9 mouse cellular contexts compared by ENCODE assay signal in genomic region chr2:19301251-19301650, GRCm38 (mm10).
DNase-seq lines count a peak whose midpoint lies in the region; ATAC-seq and TF ChIP-seq lines count a peak whose summit lies in the region.
"Had no signal": no experiment of that assay in that cellular context is flagged by ENCODE, and none has a peak within 500 bp of the region (broad histone marks: within the 10 kb centered on the region; RNA-seq: fewer than 3 reads in every experiment).

No protein-coding gene starts in this region.

- no peaks in the 10 kb centered on the region for H3K27me3 ChIP-seq in liver, postnatal 0 days (ENCODE audit: insufficient read depth, low read length)
- H3K27me3 ChIP-seq in liver, embryonic 11.5 days (replicated peaks; ENCODE audit: control insufficient read depth, insufficient read depth, low read length) = no peaks in the 10 kb centered on the region
- H3K27me3 ChIP-seq: midbrain, embryonic 12.5 days had no signal

- TF ChIP-seq CTCF in liver, postnatal 0 days (IDR thresholded peaks at IDR 0.05; ENCODE audit: low read depth) = no peak

- no peaks in the 10 kb centered on the region; the same call in 1 of the 2 replicates for H3K4me1 ChIP-seq in liver, postnatal 0 days (ENCODE audit: insufficient read depth)
- H3K4me1 ChIP-seq in liver, embryonic 11.5 days (replicated peaks; ENCODE audit: control insufficient read depth, insufficient read depth, low read length) = no peaks in the 10 kb centered on the region

- peak overlapping the region; percentile 57 for H3K4me2 ChIP-seq in liver, postnatal 0 days (ENCODE audit: low read depth, low read length)
- no peak overlapping the region for H3K4me2 ChIP-seq in liver, embryonic 11.5 days
- H3K4me2 ChIP-seq: midbrain, embryonic 12.5 days had no signal

- TF ChIP-seq EP300 in liver, postnatal 0 days (IDR thresholded peaks at IDR 0.05; ENCODE audit: low read depth) = no peak

- H3K9ac ChIP-seq in liver, postnatal 0 days (replicated peaks) = no peak overlapping the region; the same call in 1 of the 2 replicates
- no peak overlapping the region for H3K9ac ChIP-seq in liver, embryonic 11.5 days (ENCODE audit: low read depth, low read length)
- H3K9ac ChIP-seq: midbrain, embryonic 12.5 days had no signal

- H3K36me3 ChIP-seq in liver, postnatal 0 days (replicated peaks; ENCODE audit: insufficient read depth, low read length) = no peaks in the 10 kb centered on the region
- H3K36me3 ChIP-seq in liver, embryonic 11.5 days (ENCODE audit: control insufficient read depth, insufficient read depth, low read length) = no peaks in the 10 kb centered on the region
- H3K36me3 ChIP-seq: midbrain, embryonic 12.5 days had no signal

- no peak for ATAC-seq in liver, postnatal 0 days
- no peak for ATAC-seq in liver, embryonic 11.5 days (replicated peaks; ENCODE audit: low FRiP score)
- ATAC-seq in megakaryocyte, adult 5-6 weeks (ENCODE audit: poor library complexity, severe bottlenecking) = peak; percentile 68

- H3K4me3 ChIP-seq in liver, postnatal 0 days (ENCODE audit: low read depth, low read length) = peak overlapping the region; percentile 12; the same call in 1 of the 2 replicates
- H3K4me3 ChIP-seq in liver, embryonic 11.5 days (ENCODE audit: low read depth, low read length) = no peak overlapping the region
- H3K4me3 ChIP-seq: midbrain, embryonic 12.5 days had no signal

- WGBS in liver, postnatal 0 days (ENCODE audit: insufficient replicate concordance) = 11% methylated on average over 6 of the region's 6 CpGs
- WGBS in liver, embryonic 11.5 days = 20% methylated on average over 6 of the region's 6 CpGs

- peak; percentile 18 for DNase-seq in liver, postnatal 0 days
- DNase-seq in liver, embryonic 11.5 days (ENCODE audit: low spot score) = no peak
- peak; percentile 14 for DNase-seq in c-Kit-positive CD71-negative TER-119-negative erythroid progenitor cells, embryonic 14.5 days (ENCODE audit: low read depth)
- DNase-seq in thymus, postnatal 36 days = peak; percentile 68 to 80
- no peak for DNase-seq in frontal cortex, postnatal 14 days (ENCODE audit: low spot score in 2 of 2)
- no peak for DNase-seq in cerebellum, postnatal 4 days (ENCODE audit: low spot score in 2 of 2)
- no peak for DNase-seq in layer of hippocampus, postnatal 14 days (ENCODE audit: low spot score in 2 of 2)

- 0 out of 2 replicates have a peak overlapping the region, but pooled peaks have one; percentile 7 for H3K27ac ChIP-seq in liver, postnatal 0 days (ENCODE audit: low read depth)
- H3K27ac ChIP-seq in liver, embryonic 11.5 days (ENCODE audit: low read depth, low read length) = no peak overlapping the region
- H3K27ac ChIP-seq: midbrain, embryonic 12.5 days had no signal

- H3K9me3 ChIP-seq in liver, postnatal 0 days (ENCODE audit: low read length) = no peaks in the 10 kb centered on the region
- H3K9me3 ChIP-seq in liver, embryonic 11.5 days (ENCODE audit: control insufficient read depth, low read length) = no peaks in the 10 kb centered on the region
- H3K9me3 ChIP-seq: midbrain, embryonic 12.5 days had no signal

Comparison
In these comparisons a context has a peak if more than half of its experiments do, and no peak if none do; other contexts are left out.
1. DNase-seq: peak in liver, postnatal 0 days (single experiment), c-Kit-positive CD71-negative TER-119-negative erythroid progenitor cells, embryonic 14.5 days (single experiment) and thymus, postnatal 36 days (2 of 2); none in liver, embryonic 11.5 days (single experiment), frontal cortex, postnatal 14 days (0 of 2), cerebellum, postnatal 4 days (0 of 2) and layer of hippocampus, postnatal 14 days (0 of 2).